Mouse (Mus musculus): ENCODE measurements around the gene Hist1h3g.
"Not testable (repeated sequence)": the region's sequence is repeated elsewhere in the genome, so short reads cannot be mapped to it uniquely, and the experiment has no call there.

Hist1h3g gene

DNA sequence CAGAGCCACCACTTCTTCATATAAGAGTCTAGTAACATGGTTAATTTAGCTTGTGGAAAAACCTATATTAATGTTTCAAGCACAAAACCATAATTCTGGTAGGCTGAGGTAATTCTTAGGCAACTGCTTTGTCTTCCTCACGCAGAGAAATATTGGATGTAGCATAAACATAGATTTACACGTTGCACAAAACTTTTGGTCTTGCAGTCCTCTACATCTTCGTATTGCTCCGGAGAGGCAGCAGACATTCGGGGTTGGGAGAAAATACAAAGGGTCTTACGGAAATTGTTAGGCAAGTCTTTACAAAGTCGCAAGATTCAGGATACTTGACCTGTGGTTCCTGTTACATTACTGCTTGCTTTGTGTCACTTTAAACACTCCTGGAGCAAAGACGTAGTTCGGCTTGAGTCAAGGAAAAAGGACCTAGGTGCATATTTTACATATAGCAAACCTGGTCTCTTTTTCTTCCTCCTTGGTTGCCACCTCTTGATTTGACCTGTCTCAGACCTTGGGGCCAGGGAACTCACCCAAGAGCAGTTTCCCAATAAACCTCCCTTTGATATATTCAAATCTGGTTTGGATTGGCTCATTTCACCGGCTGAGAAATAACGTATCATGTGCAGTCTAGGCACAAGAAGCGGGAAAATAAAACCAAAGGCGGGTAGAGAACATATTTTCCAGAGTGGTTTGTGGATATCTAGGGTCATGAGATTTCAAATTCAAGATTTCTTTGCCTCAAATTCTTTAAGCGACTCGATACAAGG lies 672 bp upstream of the Hist1h3g start:
- no peak for DNase-seq (ENCODE audit: low spot score)

DNA sequence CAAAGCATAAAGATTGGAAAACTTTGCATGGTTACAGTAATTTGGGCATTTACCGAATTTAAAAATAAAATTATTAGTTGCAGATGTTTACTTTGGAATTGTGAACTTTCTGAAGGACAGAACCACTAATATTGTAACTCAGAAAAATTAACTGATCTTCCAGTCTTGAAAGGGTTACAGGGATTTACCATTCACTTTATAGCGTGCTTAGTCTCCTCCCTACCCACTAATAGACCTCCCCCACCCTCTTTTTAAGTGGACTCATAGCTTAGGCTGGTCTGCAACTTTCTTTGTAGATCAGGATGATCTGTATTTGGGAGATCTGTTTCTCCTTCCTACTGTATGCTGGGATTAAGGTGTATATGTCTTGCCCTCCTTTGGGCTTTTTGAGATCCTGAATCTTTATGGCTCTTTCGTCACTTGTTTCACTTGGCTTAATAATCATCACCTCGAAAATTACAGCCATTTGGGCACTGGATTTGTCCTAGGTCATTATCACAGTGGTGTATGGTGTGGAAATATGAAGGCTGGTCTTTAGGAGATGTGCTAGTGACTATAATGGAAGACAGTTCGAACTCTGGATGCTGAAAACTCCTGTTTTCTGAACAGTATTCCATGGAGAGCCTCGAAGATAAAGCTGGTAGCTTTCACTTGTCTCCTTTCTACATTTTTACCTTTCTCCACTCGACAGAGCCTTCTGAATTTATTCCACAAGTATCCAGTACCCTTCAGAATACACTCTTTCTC lies 1.0 kb downstream of the Hist1h3g start:
- DNase-seq (ENCODE audit: low spot score) = no peak

DNA sequence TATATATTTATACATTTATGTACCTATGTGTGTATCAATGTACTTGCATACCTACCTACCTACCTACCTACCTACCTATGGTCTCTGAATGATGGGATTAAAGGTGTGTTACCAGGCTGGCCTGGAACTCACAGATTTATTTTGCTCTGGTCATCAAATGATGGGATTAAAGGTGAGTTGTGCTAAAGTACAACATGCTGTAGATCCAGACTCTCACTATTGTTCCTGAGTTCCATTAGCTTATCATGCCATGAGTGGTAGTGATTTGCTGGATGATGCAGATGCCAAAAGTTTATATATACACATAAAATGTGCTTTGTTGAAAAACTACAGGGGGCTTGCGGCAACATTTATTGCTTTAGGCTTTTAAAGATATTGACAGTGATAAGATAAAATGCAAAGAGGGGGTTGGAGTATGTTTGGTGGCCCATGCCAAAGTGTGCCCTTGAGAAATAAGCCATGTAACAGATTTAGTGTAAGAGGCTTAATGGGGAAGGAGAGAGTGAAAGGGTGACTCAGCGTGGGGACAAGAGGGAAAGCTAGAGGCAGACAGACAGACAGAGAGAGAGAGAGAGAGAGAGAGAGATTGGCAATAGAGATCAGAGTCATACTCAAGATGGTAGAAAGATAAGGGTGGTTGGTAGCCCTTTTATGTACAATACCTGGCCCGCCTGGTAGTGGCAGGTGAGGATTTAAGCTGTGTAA lies 1.9 kb downstream of the Hist1h3g start:
- DNase-seq (ENCODE audit: low spot score) = no peak

DNA sequence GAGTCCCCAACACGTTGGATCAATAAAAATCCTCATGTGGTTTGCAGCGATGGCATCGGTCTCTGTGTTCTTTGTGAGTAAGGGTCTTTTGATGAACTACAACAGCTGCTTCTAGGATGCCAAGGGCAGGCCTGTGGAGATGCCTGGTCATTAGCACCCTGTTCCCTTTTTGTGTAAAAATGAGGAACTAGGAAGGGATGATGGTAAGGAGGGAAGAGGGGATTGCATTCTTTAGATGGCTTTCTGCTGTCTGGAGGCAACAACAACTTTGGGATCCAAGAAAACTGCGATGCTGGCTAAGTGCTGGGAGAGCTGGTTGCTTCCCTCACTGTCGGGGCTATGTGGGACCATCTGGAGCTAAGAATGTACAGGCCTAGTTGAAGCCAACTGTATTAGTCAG lies 3.0 kb downstream of the Hist1h3g start:
- DNase-seq (ENCODE audit: low spot score) = no peak

- DNase-seq (ENCODE audit: low spot score) = not testable (repeated sequence)
These were observed 4.6 kb downstream of the Hist1h3g start for GRCm38 (mm10) chr13:23539821-23540220.

DNA sequence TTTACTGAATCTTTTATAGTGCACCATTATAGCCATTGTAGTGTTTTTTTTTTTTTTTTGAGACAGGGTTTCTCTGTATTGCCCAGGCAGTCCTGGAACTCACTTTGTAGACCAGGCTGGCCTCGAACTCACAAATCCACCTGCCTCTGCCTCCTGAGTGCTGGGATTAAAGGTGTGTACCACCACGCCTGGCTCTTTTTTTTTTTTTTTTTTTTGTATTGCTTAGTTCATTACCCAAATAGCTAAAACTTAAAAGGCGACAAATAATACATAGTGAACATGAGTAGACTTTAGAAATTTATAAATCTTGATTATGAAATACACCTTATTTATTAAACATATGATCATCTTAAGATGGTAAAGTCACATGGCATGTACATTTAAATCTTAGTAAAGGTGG lies 6.3 kb downstream of the Hist1h3g start:
- no peak for DNase-seq (ENCODE audit: low spot score)

DNA sequence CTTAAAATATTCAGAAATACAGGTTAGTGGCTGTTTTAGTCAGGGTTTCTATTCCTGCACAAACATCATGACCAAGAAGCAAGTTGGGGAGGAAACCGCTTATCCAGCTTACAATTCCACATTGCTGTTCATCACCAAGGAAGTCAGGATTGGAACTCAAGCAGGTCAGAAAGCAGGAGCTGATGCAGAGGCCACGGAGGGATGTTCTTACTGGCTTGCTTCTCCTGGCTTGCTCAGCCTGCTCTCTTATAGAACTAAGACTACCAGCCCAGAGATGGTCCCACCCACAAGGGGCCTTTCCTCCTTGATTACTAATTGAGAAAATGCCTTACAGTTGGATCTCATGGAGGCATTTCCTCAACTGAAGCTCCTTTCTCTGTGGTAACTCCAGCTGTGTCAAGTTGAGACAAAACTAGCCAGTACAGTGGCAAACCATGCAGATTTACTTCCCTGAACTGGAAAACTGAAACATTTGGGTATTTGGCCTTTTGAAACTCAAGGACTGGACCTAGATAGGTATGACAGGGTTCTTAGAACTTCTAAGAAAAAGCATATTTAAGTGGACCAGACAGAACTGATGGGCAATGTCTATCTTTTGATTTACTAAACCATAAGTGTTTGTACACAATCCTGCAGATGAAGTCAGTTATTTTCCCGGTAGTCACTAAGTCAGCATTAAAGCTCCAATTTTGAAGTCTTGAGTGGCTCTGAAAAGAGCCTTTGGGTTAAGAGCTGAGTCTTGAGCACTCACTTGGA lies 7.2 kb downstream of the Hist1h3g start:
- not testable (repeated sequence) for DNase-seq (ENCODE audit: low spot score)

DNA sequence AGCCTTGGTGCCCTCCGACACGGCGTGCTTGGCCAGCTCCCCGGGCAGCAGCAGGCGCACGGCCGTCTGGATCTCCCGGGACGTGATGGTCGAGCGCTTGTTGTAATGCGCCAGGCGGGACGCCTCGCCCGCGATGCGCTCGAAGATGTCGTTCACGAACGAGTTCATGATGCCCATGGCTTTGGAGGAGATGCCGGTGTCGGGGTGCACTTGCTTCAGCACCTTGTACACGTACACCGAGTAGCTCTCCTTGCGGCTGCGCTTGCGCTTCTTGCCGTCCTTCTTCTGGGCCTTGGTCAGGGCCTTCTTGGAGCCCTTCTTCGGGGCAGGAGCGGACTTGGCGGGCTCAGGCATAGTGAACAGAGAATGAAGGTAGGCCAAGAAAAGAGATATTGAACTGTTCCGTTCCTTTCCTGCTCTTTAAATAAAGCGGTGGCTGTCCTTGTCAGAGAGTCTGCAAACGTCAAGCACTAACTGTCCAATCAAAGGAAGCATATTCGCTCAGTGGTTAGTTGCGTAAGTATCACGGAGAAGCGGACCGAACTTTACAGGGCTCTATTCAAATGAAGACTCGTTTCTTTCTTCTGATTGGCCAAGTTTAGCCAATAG lies 7.9 kb downstream of the Hist1h3g start, which contains the start of gene Hist1h2bh:
TSS of gene Hist1h2bh (minus strand) at position 394 of the 609 bp plus-strand sequence.
- DNase-seq (ENCODE audit: low spot score) = peak; percentile 85

DNA sequence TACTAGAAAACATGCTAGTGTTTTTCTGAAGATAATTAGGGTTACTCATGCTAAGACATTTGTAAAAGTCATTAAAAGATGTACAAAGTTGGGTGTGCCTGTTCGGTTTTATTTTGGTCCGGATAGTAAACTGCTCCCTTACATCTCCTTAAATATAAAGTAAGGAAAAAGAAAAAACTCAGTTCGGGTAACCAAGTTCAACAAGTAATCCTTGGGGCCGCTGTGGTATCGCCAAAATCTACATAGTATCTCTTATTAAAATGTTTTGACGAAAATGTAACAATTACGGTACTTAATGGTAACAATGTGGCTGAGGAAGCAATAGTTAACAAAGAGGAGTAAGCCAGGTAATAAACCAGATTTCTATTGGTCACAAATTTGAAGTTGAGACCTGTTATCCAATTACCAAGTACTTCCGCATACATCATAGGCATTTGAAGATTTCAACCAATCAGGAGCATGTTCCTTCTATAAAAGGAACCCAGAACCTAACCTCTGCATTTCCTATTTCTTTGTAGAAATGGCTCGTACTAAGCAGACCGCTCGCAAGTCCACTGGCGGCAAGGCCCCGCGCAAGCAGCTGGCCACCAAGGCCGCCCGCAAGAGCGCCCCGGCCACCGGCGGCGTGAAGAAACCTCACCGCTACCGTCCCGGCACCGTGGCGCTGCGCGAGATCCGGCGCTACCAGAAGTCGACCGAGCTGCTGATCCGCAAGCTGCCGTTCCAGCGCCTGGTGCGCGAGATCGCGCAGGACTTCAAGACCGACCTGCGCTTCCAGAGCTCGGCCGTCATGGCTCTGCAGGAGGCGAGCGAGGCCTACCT lies 9.0 kb downstream of the Hist1h3g start, which contains the start of gene Hist1h3f:
TSS of gene Hist1h3f (plus strand) at position 88 of the 822 bp plus-strand sequence.
- peak; percentile 98 for DNase-seq (ENCODE audit: low spot score)

GRCm38 (mm10) chr13:23544787-23545120 lies 9.5 kb downstream of the Hist1h3g start:
- not testable (repeated sequence) for DNase-seq (ENCODE audit: low spot score)

DNA sequence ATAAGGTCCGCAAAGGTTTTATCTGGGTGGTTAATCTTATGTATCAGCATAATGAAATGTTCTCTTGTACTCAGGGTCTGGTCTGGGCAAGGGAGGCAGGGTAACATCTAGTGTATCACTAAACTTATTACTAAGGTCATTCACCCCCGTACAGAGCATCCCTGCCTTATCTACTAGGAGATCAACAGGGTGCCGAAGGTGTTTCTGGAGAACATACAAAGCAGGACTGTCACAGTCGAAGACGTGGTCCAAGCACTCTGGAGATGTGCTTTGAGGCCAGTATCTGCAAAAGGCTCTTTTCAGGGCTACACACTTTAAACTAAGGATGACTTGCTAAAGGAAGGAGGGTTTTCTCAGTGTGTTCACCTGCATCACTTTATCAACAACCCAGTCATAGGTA lies 11.5 kb downstream of the Hist1h3g start:
- DNase-seq (ENCODE audit: low spot score) = no peak

DNA sequence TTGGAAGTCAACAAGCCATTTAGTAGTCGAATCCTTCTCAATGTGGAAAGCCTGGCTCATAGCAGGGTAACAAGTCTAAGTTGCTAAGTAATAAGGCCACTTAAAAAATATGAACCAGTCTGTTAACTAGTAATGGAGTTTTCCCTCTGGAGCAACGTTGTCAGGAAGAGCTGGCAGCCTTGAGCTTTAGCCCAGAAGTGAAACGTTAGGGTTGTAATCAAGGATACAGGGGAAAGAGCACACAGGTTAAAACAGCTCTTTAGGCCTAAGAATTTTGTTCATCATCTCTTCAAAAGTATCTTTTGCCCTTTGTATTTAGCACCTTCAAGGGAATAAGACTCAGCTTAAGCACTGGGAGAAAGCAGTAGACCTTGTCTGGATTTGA lies 15.5 kb downstream of the Hist1h3g start:
- DNase-seq (ENCODE audit: low spot score) = peak; percentile 43

- peak; percentile 96 for DNase-seq (ENCODE audit: low spot score)
These were observed 16.1 kb downstream of the Hist1h3g start, which contains the start of gene Hist1h4f for GRCm38 (mm10) chr13:23551146-23551834. Gene Hist1h4f (minus strand): TSS chr13:23551648.

- no peak for DNase-seq (ENCODE audit: low spot score)
These were observed 17.0 kb downstream of the Hist1h3g start for GRCm38 (mm10) chr13:23551931-23552914.

GRCm38 (mm10) chr13:23552962-23553361 lies 17.7 kb downstream of the Hist1h3g start, which contains the start of gene Hist1h1d:
Gene Hist1h1d (plus strand): TSS chr13:23553262.
- no peak for DNase-seq (ENCODE audit: low spot score)

GRCm38 (mm10) chr13:23554393-23554792 lies 19.2 kb downstream of the Hist1h3g start:
- no peak for DNase-seq (ENCODE audit: low spot score)

GRCm38 (mm10) chr13:23554925-23555838 lies 20.0 kb downstream of the Hist1h3g start:
- peak; percentile 88 for DNase-seq (ENCODE audit: low spot score)
